23 mouse cellular contexts compared by ENCODE assay signal in genomic region chr9:91404229-91404628, GRCm38 (mm10). TPM values are rescaled to one million over a fixed set of nuclear protein-coding genes. Genes with fewer than 3 reads are reported as not detected.
DNase-seq lines count a peak whose midpoint lies in the region; ATAC-seq lines count a peak whose summit lies in the region.
"Had no signal": no experiment of that assay in that cellular context is flagged by ENCODE, and none has a peak within 500 bp of the region (broad histone marks: within the 10 kb centered on the region; RNA-seq: fewer than 3 reads in every experiment).

No protein-coding gene starts in this region.

- H3K27ac ChIP-seq in forebrain, embryonic 12.5 days: peak overlapping the region; percentile 89
- H3K27ac ChIP-seq in forebrain, embryonic 16.5 days (ENCODE audit: low read length): no peak overlapping the region
- peak overlapping the region; percentile 74 for H3K27ac ChIP-seq in midbrain, embryonic 10.5 days (replicated peaks)
- no peak overlapping the region for H3K27ac ChIP-seq in neural tube, embryonic 11.5 days (ENCODE audit: low read depth, low read length)
- H3K27ac ChIP-seq: gastrocnemius, adult 2 months; liver, embryonic 12.5 days; lung, embryonic 15.5 days had no signal

- H3K4me2 ChIP-seq in forebrain, embryonic 12.5 days: peak overlapping the region; percentile 44
- peak overlapping the region; percentile 11; the same call in 1 of the 2 replicates for H3K4me2 ChIP-seq in forebrain, embryonic 16.5 days (ENCODE audit: low read length)
- peak overlapping the region; percentile 46 for H3K4me2 ChIP-seq in neural tube, embryonic 11.5 days (ENCODE audit: low read depth)
- H3K4me2 ChIP-seq: liver, embryonic 12.5 days; lung, embryonic 15.5 days had no signal

- WGBS in forebrain, embryonic 12.5 days: 2% methylated on average over 13 of the region's 13 CpGs
- 3% methylated on average over 13 of the region's 13 CpGs for WGBS in forebrain, embryonic 16.5 days
- WGBS in midbrain, embryonic 10.5 days: 2% methylated on average over 13 of the region's 13 CpGs
- WGBS in neural tube, embryonic 11.5 days: 2% methylated on average over 13 of the region's 13 CpGs

- H3K4me1 ChIP-seq in forebrain, embryonic 12.5 days: 0 out of 2 replicates have a peak, but pooled peaks cover 6% of the 10 kb centered on the region
- H3K4me1 ChIP-seq in forebrain, embryonic 16.5 days (replicated peaks; ENCODE audit: control insufficient read depth, insufficient read depth, low read length): no peaks in the 10 kb centered on the region
- peaks cover 30% of the 10 kb centered on the region for H3K4me1 ChIP-seq in midbrain, embryonic 10.5 days
- H3K4me1 ChIP-seq in neural tube, embryonic 11.5 days (ENCODE audit: control insufficient read depth, insufficient read depth, low read length): peaks cover 2% of the 10 kb centered on the region; the same call in 1 of the 2 replicates
- H3K4me1 ChIP-seq: liver, embryonic 12.5 days; lung, embryonic 15.5 days had no signal

- no peak for ATAC-seq in forebrain, embryonic 12.5 days (ENCODE audit: low FRiP score)
- ATAC-seq in forebrain, embryonic 16.5 days: no peak
- no peak for ATAC-seq in neural tube, embryonic 11.5 days (ENCODE audit: insufficient read depth, low FRiP score, low TSS enrichment)
- no peak for ATAC-seq in cerebellum, adult (ENCODE audit: insufficient number of reproducible peaks, low FRiP score, low TSS enrichment)
- ATAC-seq: CD4-positive, CD25-positive, alpha-beta regulatory T cell, adult 4 months; intestine, embryonic 16.5 days; liver, embryonic 12.5 days had no signal

- H3K27me3 ChIP-seq in forebrain, embryonic 12.5 days: peaks cover 83% of the 10 kb centered on the region
- H3K27me3 ChIP-seq in forebrain, embryonic 16.5 days (replicated peaks; ENCODE audit: control insufficient read depth, insufficient read depth, low read length): peaks cover 73% of the 10 kb centered on the region
- H3K27me3 ChIP-seq in midbrain, embryonic 10.5 days (ENCODE audit: low read depth, poor library complexity, severe bottlenecking): peaks cover 100% of the 10 kb centered on the region
- peaks cover 87% of the 10 kb centered on the region for H3K27me3 ChIP-seq in neural tube, embryonic 11.5 days (ENCODE audit: control insufficient read depth, insufficient read depth, low read length)

- no peaks in the 10 kb centered on the region for H3K9me3 ChIP-seq in forebrain, embryonic 12.5 days
- H3K9me3 ChIP-seq in forebrain, embryonic 16.5 days (ENCODE audit: control insufficient read depth, low read length): no peaks in the 10 kb centered on the region
- H3K9me3 ChIP-seq in midbrain, embryonic 10.5 days (replicated peaks): 0 out of 2 replicates have a peak, but pooled peaks cover 4% of the 10 kb centered on the region
- H3K9me3 ChIP-seq in neural tube, embryonic 11.5 days (ENCODE audit: control insufficient read depth, low read length): no peaks in the 10 kb centered on the region
- H3K9me3 ChIP-seq: liver, embryonic 12.5 days; lung, embryonic 15.5 days had no signal

- no peaks in the 10 kb centered on the region for H3K36me3 ChIP-seq in forebrain, embryonic 12.5 days (replicated peaks)
- H3K36me3 ChIP-seq in forebrain, embryonic 16.5 days (ENCODE audit: control insufficient read depth, insufficient read depth): no peaks in the 10 kb centered on the region
- H3K36me3 ChIP-seq in midbrain, embryonic 10.5 days: no peaks in the 10 kb centered on the region
- H3K36me3 ChIP-seq in neural tube, embryonic 11.5 days (ENCODE audit: control insufficient read depth, insufficient read depth, low read length): no peaks in the 10 kb centered on the region
- H3K36me3 ChIP-seq: liver, embryonic 12.5 days; lung, embryonic 15.5 days had no signal

- no peak for DNase-seq in midbrain, embryonic 10.5 days (ENCODE audit: low spot score)
- peak; percentile 43 for DNase-seq in neural tube, embryonic 11.5 days (ENCODE audit: low spot score)
- no peak for DNase-seq in adrenal gland, postnatal 4 days (ENCODE audit: low spot score in 2 of 2)
- DNase-seq in urinary bladder, postnatal 14 days (ENCODE audit: low spot score): no peak
- no peak for DNase-seq in liver
- DNase-seq: adrenal gland, adult 8-10 months; cerebellum, adult 9-11 months; gastrocnemius, adult 2 months; heart, postnatal 10 days; thymus, postnatal 36 days had no signal

- H3K4me3 ChIP-seq in forebrain, embryonic 12.5 days (replicated peaks): peak overlapping the region; percentile 35
- H3K4me3 ChIP-seq in forebrain, embryonic 16.5 days (replicated peaks; ENCODE audit: low read length): no peak overlapping the region
- peak overlapping the region; percentile 45; the same call in 1 of the 2 replicates for H3K4me3 ChIP-seq in midbrain, embryonic 10.5 days
- H3K4me3 ChIP-seq in neural tube, embryonic 11.5 days (ENCODE audit: low read depth, low read length): peak overlapping the region; percentile 38
- H3K4me3 ChIP-seq: gastrocnemius, adult 2 months; liver, embryonic 12.5 days; lung, embryonic 15.5 days; myocyte had no signal

- no peak overlapping the region; the same call in 1 of the 2 replicates for H3K9ac ChIP-seq in forebrain, embryonic 12.5 days
- no peak overlapping the region for H3K9ac ChIP-seq in forebrain, embryonic 16.5 days (replicated peaks; ENCODE audit: low read depth, low read length)
- H3K9ac ChIP-seq in neural tube, embryonic 11.5 days (ENCODE audit: low read length): peak overlapping the region; percentile 68; the same call in 1 of the 2 replicates
- H3K9ac ChIP-seq: liver, embryonic 12.5 days; lung, embryonic 15.5 days had no signal

RNA-seq across cellular contexts. Expression of gene Zic1, which starts 38.6 kb away (rescaled TPM):
- polyA plus RNA-seq in forebrain, embryonic 12.5 days (2016; fragmentation: Nextera tagmentation; extraction: Ambion mirVana): 13.9 and 14.4 TPM in 2 replicates
- 4.5 and 8.0 TPM in 2 replicates for polyA plus RNA-seq in forebrain, embryonic 16.5 days (2015; fragmentation: Nextera tagmentation; extraction: Ambion mirVana)
- polyA plus RNA-seq in midbrain, embryonic 10.5 days (2016; fragmentation: Nextera tagmentation; extraction: Ambion mirVana): 6.5 and 6.6 TPM in 2 replicates
- 17.3 and 17.9 TPM in 2 replicates for polyA plus RNA-seq in neural tube, embryonic 11.5 days (2014; fragmentation: Nextera tagmentation; extraction: Ambion mirVana)
- 1 to 10 TPM in 1 of 2 experiments, not detected in 1; 2.2 TPM for total RNA-seq in adrenal gland, postnatal 4 days (2021)
- total RNA-seq: MEL had no signal
- polyA plus RNA-seq: CD4-positive, CD25-positive, alpha-beta regulatory T cell, adult 4 months; intestine, embryonic 16.5 days; kidney, embryonic 16.5 days; liver, embryonic 12.5 days; small intestine, adult 2 months; stomach, embryonic 16.5 days had no signal

RNA-seq across cellular contexts. Expression of gene Zic4, which starts 42.0 kb away (rescaled TPM):
- 56.4 and 60.5 TPM in 2 replicates for polyA plus RNA-seq in forebrain, embryonic 12.5 days (2016; fragmentation: Nextera tagmentation; extraction: Ambion mirVana)
- 28.3 and 47.6 TPM in 2 replicates for polyA plus RNA-seq in forebrain, embryonic 16.5 days (2015; fragmentation: Nextera tagmentation; extraction: Ambion mirVana)
- 25.1 and 33.5 TPM in 2 replicates for polyA plus RNA-seq in midbrain, embryonic 10.5 days (2016; fragmentation: Nextera tagmentation; extraction: Ambion mirVana)
- polyA plus RNA-seq in neural tube, embryonic 11.5 days (2014; fragmentation: Nextera tagmentation; extraction: Ambion mirVana): 52.2 and 58.1 TPM in 2 replicates
- under 1 TPM in 1 of 2 experiments, not detected in 1; 0.56 TPM for total RNA-seq in adrenal gland, postnatal 4 days (2021)
- total RNA-seq: adrenal gland, adult 8-10 months; gastrocnemius, adult 2 months; heart, adult 8-10 months; heart, postnatal 10 days; MEL had no signal
- polyA plus RNA-seq: intestine, embryonic 16.5 days; kidney, embryonic 16.5 days; liver, embryonic 12.5 days; lung, embryonic 15.5 days; small intestine, adult 2 months; stomach, embryonic 16.5 days had no signal

Comparison
In these comparisons a context has a peak if more than half of its experiments do, and no peak if none do; other contexts are left out.
1. H3K27ac ChIP-seq: peak in forebrain, embryonic 12.5 days (single experiment) and midbrain, embryonic 10.5 days (single experiment); none in forebrain, embryonic 16.5 days (single experiment) and neural tube, embryonic 11.5 days (single experiment).
2. Peak in every context shown above with its lines, with median percentiles within 50 percentile points of each other: H3K4me2 ChIP-seq.